In the genomic region with DNA sequence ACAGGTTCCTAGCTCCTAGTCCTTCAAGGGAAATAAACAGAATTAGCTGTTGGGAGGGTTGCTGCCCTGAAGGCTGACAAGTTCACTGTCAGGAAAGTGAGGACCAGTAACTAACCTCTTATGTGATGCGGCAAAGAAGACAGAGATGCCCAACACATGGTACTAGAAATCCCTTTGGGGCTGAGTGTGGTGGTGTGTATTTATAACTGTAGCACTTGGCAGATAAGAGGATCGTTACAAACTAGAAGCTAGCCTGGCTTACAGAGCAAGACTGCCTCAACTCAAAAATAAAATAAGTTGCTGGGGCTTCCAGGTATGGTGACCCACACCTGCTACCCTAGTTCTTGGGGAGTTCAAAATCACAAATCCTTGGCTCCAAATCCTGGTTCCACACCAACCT, we compare ENCODE assay signal across 1 mouse cellular context.
TF ChIP-seq lines count a peak whose summit lies in the region.

No protein-coding gene starts in this region.

TF ChIP-seq in MEL, 35 proteins besides CTCF, POLR2A, EP300 and RAD21 (continued from another document):
- TF ChIP-seq GATA1 (IDR thresholded peaks at IDR 0.05; ENCODE audit: low read depth, low read length) (no peak), CHD2 (IDR thresholded peaks at IDR 0.05; ENCODE audit: low read length) (no peak), NRF1 (IDR thresholded peaks at IDR 0.05; ENCODE audit: insufficient read depth, low read depth, low read length, poor library complexity, severe bottlenecking) (no peak), MYB (IDR thresholded peaks at IDR 0.05; ENCODE audit: low read depth, low read length) (no peak), UBTF (IDR thresholded peaks at IDR 0.05; ENCODE audit: borderline replicate concordance, insufficient read depth, low read depth, low read length) (no peak), ETS1 (IDR thresholded peaks at IDR 0.05; ENCODE audit: low read depth, low read length) (no peak), ELF1 (IDR thresholded peaks at IDR 0.05; ENCODE audit: low read depth, low read length) (no peak), RCOR1 (IDR thresholded peaks at IDR 0.05; ENCODE audit: low read depth, low read length) (no peak), ZNF384 (IDR thresholded peaks at IDR 0.05; ENCODE audit: low read depth, low read length) (no peak), MAX (IDR thresholded peaks at IDR 0.05; ENCODE audit: low read length) (no peak), ZC3H11A (IDR thresholded peaks at IDR 0.05; ENCODE audit: low read depth, low read length) (no peak), TAL1 (IDR thresholded peaks at IDR 0.05; ENCODE audit: low read length) (no peak), MXI1 (IDR thresholded peaks at IDR 0.05; ENCODE audit: low read depth, low read length) (no peak), SMC3 (IDR thresholded peaks at IDR 0.05; ENCODE audit: low read depth, low read length) (no peak), USF2 (IDR thresholded peaks at IDR 0.05; ENCODE audit: borderline replicate concordance in 1 of 2, insufficient read depth in 1 of 2, low read depth in 1 of 2, low read length in 2 of 2) (no peak)
